Mouse (Mus musculus): ENCODE data around the gene Tspan8.

GRCm38 (mm10) chr10:115828872-115829271, 12.2 kb downstream of the Tspan8 start:
- TF ChIP-seq CTCF (IDR thresholded peaks at IDR 0.05; ENCODE audit: extremely low read depth, insufficient read length, insufficient replicate concordance, low read depth, low read length) (no peak), POLR2A (IDR thresholded peaks at IDR 0.05; ENCODE audit: low read depth, low read length) (no peak)

All from small intestine, adult 2 months (tissue).